Mouse (Mus musculus): ENCODE measurements around the gene Slc26a8.

The Slc26a8 gene

GRCm38 (mm10) chr17:28698245-28698644 is 8.2 kb upstream of the Slc26a8 start:
- DNase-seq, result no peak

- DNase-seq, result no peak
Measured at GRCm38 (mm10) chr17:28697290-28698195, 7.5 kb upstream of the Slc26a8 start.

- no peak for DNase-seq
Measured at GRCm38 (mm10) chr17:28696641-28697040, 6.6 kb upstream of the Slc26a8 start.

- DNase-seq, result no peak
Measured at GRCm38 (mm10) chr17:28694832-28695231, 4.8 kb upstream of the Slc26a8 start.

- no peak for DNase-seq
Measured at GRCm38 (mm10) chr17:28694078-28694477, 4.0 kb upstream of the Slc26a8 start.

- no peak for DNase-seq
Measured at GRCm38 (mm10) chr17:28693086-28693485, 3.1 kb upstream of the Slc26a8 start.

GRCm38 (mm10) chr17:28692341-28692710 is 2.3 kb upstream of the Slc26a8 start:
- DNase-seq, result peak; percentile 35

GRCm38 (mm10) chr17:28691687-28692340 is 1.8 kb upstream of the Slc26a8 start:
- peak; percentile 48 for DNase-seq

GRCm38 (mm10) chr17:28690776-28691686 is 998 bp upstream of the Slc26a8 start, which contains the start of gene Mapk14:
TSS of gene Mapk14 (plus strand) at chr17:28691329.
- DNase-seq, result peak; percentile 98

GRCm38 (mm10) chr17:28687354-28687753 is 2.7 kb downstream of the Slc26a8 start:
- no peak for DNase-seq

- DNase-seq, result no peak
Measured at GRCm38 (mm10) chr17:28684631-28685030, 5.4 kb downstream of the Slc26a8 start.

- DNase-seq, result no peak
Measured at GRCm38 (mm10) chr17:28683601-28684000, 6.4 kb downstream of the Slc26a8 start.

GRCm38 (mm10) chr17:28682311-28683084 is 7.5 kb downstream of the Slc26a8 start:
- no peak for DNase-seq

- DNase-seq, result no peak
Measured at GRCm38 (mm10) chr17:28659564-28659963, 30.5 kb downstream of the Slc26a8 start.

GRCm38 (mm10) chr17:28657936-28658335 is 32.1 kb downstream of the Slc26a8 start:
- DNase-seq, result no peak

- DNase-seq, result no peak
Measured at GRCm38 (mm10) chr17:28650268-28650667, 39.8 kb downstream of the Slc26a8 start.

GRCm38 (mm10) chr17:28648607-28649370 is 41.2 kb downstream of the Slc26a8 start:
- peak; percentile 48 for DNase-seq

- no peak for DNase-seq
Measured at GRCm38 (mm10) chr17:28646221-28646620, 43.8 kb downstream of the Slc26a8 start.

GRCm38 (mm10) chr17:28644112-28644511 is 45.9 kb downstream of the Slc26a8 start:
- no peak for DNase-seq

GRCm38 (mm10) chr17:28643697-28644096 is 46.3 kb downstream of the Slc26a8 start:
- no peak for DNase-seq

- no peak for DNase-seq
Measured at GRCm38 (mm10) chr17:28640113-28640512, 49.9 kb downstream of the Slc26a8 start.

All from right cerebral cortex, postnatal 4 days (tissue).